Mouse (Mus musculus): ENCODE measurements around the gene Gm3149. TPM values are rescaled to one million over a fixed set of nuclear protein-coding genes. Genes with fewer than 3 reads are reported as not detected.
"Not testable (repeated sequence)": the region's sequence is repeated elsewhere in the genome, so short reads cannot be mapped to it uniquely, and the experiment has no call there.

The Gm3149 gene
- total RNA-seq (2014; rRNA removed) (not detected in 2 replicates), polyA plus RNA-seq (2015; fragmentation: Nextera tagmentation; extraction: Ambion mirVana) (0.16 TPM in 1 of 2 replicates, not detected in the other)

GRCm38 (mm10) chr14:4316983-4317382 is at the start of gene Gm3149:
Gm3149 (plus strand) TSS chr14:4317283.
- not testable (repeated sequence) for H3K27ac ChIP-seq (ENCODE audit: low read depth, low read length); H3K36me3 ChIP-seq (ENCODE audit: insufficient read depth, low read length); H3K27me3 ChIP-seq (ENCODE audit: insufficient read depth, low read length); H3K4me3 ChIP-seq (ENCODE audit: low read depth, low read length); H3K4me1 ChIP-seq (ENCODE audit: insufficient read depth, low read length); H3K4me2 ChIP-seq (ENCODE audit: low read depth, low read length, poor library complexity, severe bottlenecking); ATAC-seq (ENCODE audit: low FRiP score); DNase-seq (ENCODE audit: low spot score); H3K9ac ChIP-seq (replicated peaks; ENCODE audit: low read length, poor library complexity, severe bottlenecking); H3K9me3 ChIP-seq (ENCODE audit: low read length)
- no CpG with 5 or more reads among the region's 1 CpGs for WGBS

- H3K27me3 ChIP-seq (ENCODE audit: insufficient read depth, low read length); H3K4me3 ChIP-seq (ENCODE audit: low read depth, low read length); H3K9me3 ChIP-seq (ENCODE audit: low read length); H3K4me2 ChIP-seq (ENCODE audit: low read depth, low read length, poor library complexity, severe bottlenecking); H3K4me1 ChIP-seq (ENCODE audit: insufficient read depth, low read length); H3K36me3 ChIP-seq (ENCODE audit: insufficient read depth, low read length); DNase-seq (ENCODE audit: low spot score); H3K9ac ChIP-seq (replicated peaks; ENCODE audit: low read length, poor library complexity, severe bottlenecking); H3K27ac ChIP-seq (ENCODE audit: low read depth, low read length); ATAC-seq (ENCODE audit: low FRiP score): not testable (repeated sequence)
- WGBS: 85% methylated on average over 2 of the region's 2 CpGs
Measured at GRCm38 (mm10) chr14:4269238-4269950, 47.7 kb upstream of the Gm3149 start.

- H3K27ac ChIP-seq (ENCODE audit: low read depth, low read length); H3K9ac ChIP-seq (replicated peaks; ENCODE audit: low read length, poor library complexity, severe bottlenecking); H3K4me3 ChIP-seq (ENCODE audit: low read depth, low read length); H3K4me1 ChIP-seq (ENCODE audit: insufficient read depth, low read length); DNase-seq (ENCODE audit: low spot score); H3K4me2 ChIP-seq (ENCODE audit: low read depth, low read length, poor library complexity, severe bottlenecking); H3K27me3 ChIP-seq (ENCODE audit: insufficient read depth, low read length); ATAC-seq (ENCODE audit: low FRiP score); H3K9me3 ChIP-seq (ENCODE audit: low read length); H3K36me3 ChIP-seq (ENCODE audit: insufficient read depth, low read length): not testable (repeated sequence)
- 87% methylated on average over 2 of the region's 3 CpGs for WGBS
Measured at GRCm38 (mm10) chr14:4279828-4280227, 37.3 kb upstream of the Gm3149 start.

- H3K4me1 ChIP-seq (ENCODE audit: insufficient read depth, low read length); H3K36me3 ChIP-seq (ENCODE audit: insufficient read depth, low read length); ATAC-seq (ENCODE audit: low FRiP score); H3K27me3 ChIP-seq (ENCODE audit: insufficient read depth, low read length); H3K9me3 ChIP-seq (ENCODE audit: low read length); H3K27ac ChIP-seq (ENCODE audit: low read depth, low read length): not testable (repeated sequence)
- Histone ChIP-seq H3K4me2 (ENCODE audit: low read depth, low read length, poor library complexity, severe bottlenecking) (peak within 1 kb of the TSS; percentile 47), H3K9ac (replicated peaks; ENCODE audit: low read length, poor library complexity, severe bottlenecking) (peak within 1 kb of the TSS; percentile 46; the same call in 1 of the 2 replicates), H3K4me3 (ENCODE audit: low read depth, low read length) (peak within 1 kb of the TSS; percentile 42)
- DNase-seq (ENCODE audit: low spot score): peak; percentile 0
- 0% methylated on average over 28 of the region's 48 CpGs for WGBS
Measured at GRCm38 (mm10) chr14:4334476-4335080, 17.5 kb downstream of the Gm3149 start, which contains the start of gene 2610042L04Rik. 2610042L04Rik (plus strand) TSS chr14:4334763.

- TF ChIP-seq CTCF (IDR thresholded peaks at IDR 0.05): peak; percentile 65
- ATAC-seq (ENCODE audit: low FRiP score); H3K4me2 ChIP-seq (ENCODE audit: low read depth, low read length, poor library complexity, severe bottlenecking); H3K27me3 ChIP-seq (ENCODE audit: insufficient read depth, low read length); H3K36me3 ChIP-seq (ENCODE audit: insufficient read depth, low read length); H3K4me1 ChIP-seq (ENCODE audit: insufficient read depth, low read length); H3K27ac ChIP-seq (ENCODE audit: low read depth, low read length); H3K9ac ChIP-seq (replicated peaks; ENCODE audit: low read length, poor library complexity, severe bottlenecking); H3K9me3 ChIP-seq (ENCODE audit: low read length); H3K4me3 ChIP-seq (ENCODE audit: low read depth, low read length): not testable (repeated sequence)
- WGBS: 12% methylated on average over 7 of the region's 8 CpGs
- DNase-seq (ENCODE audit: low spot score): peak; percentile 0
Measured at GRCm38 (mm10) chr14:4335506-4335905, 18.4 kb downstream of the Gm3149 start.

- H3K4me2 ChIP-seq (ENCODE audit: low read depth, low read length, poor library complexity, severe bottlenecking); H3K9ac ChIP-seq (replicated peaks; ENCODE audit: low read length, poor library complexity, severe bottlenecking); DNase-seq (ENCODE audit: low spot score); H3K36me3 ChIP-seq (ENCODE audit: insufficient read depth, low read length); H3K4me3 ChIP-seq (ENCODE audit: low read depth, low read length); H3K27me3 ChIP-seq (ENCODE audit: insufficient read depth, low read length); H3K27ac ChIP-seq (ENCODE audit: low read depth, low read length); H3K9me3 ChIP-seq (ENCODE audit: low read length); ATAC-seq (ENCODE audit: low FRiP score); H3K4me1 ChIP-seq (ENCODE audit: insufficient read depth, low read length): not testable (repeated sequence)
- WGBS: 71% methylated on average over 2 of the region's 3 CpGs
Measured at GRCm38 (mm10) chr14:4368991-4369390, 51.9 kb downstream of the Gm3149 start.

GRCm38 (mm10) chr14:4369691-4370090 is 52.6 kb downstream of the Gm3149 start:
- not testable (repeated sequence) for H3K9me3 ChIP-seq (ENCODE audit: low read length); DNase-seq (ENCODE audit: low spot score)

More at GRCm38 (mm10) chr14:4369691-4370090, 52.6 kb downstream of the Gm3149 start:
- H3K36me3 ChIP-seq (ENCODE audit: insufficient read depth, low read length); H3K9ac ChIP-seq (replicated peaks; ENCODE audit: low read length, poor library complexity, severe bottlenecking); H3K4me1 ChIP-seq (ENCODE audit: insufficient read depth, low read length); H3K27ac ChIP-seq (ENCODE audit: low read depth, low read length); H3K4me2 ChIP-seq (ENCODE audit: low read depth, low read length, poor library complexity, severe bottlenecking); H3K27me3 ChIP-seq (ENCODE audit: insufficient read depth, low read length); ATAC-seq (ENCODE audit: low FRiP score); H3K4me3 ChIP-seq (ENCODE audit: low read depth, low read length): not testable (repeated sequence)
- 75% methylated on average over 3 of the region's 3 CpGs for WGBS

Data from midbrain, postnatal 0 days (tissue).